Mouse (Mus musculus): ENCODE measurements around the gene Tpp1. TPM values are rescaled to one million over a fixed set of nuclear protein-coding genes. Genes with fewer than 3 reads are reported as not detected.
"Not testable (repeated sequence)": the region's sequence is repeated elsewhere in the genome, so short reads cannot be mapped to it uniquely, and the experiment has no call there.

The Tpp1 gene
- total RNA-seq, 2 experiments from 2014 or later = 16.0 to 24.7 TPM

- intact Hi-C loops (cut with DNase I) = no loop called here
- DNase-seq = no peak
Observed at GRCm38 (mm10) chr7:105762517-105763270, 10.7 kb upstream of the Tpp1 start.

- intact Hi-C loops (cut with DNase I) = no loop called here
- DNase-seq = no peak
Observed at GRCm38 (mm10) chr7:105761813-105762484, 9.9 kb upstream of the Tpp1 start.

- DNase-seq = no peak
Observed at GRCm38 (mm10) chr7:105753281-105753680, 1.2 kb upstream of the Tpp1 start.

GRCm38 (mm10) chr7:105752716-105753115, 681 bp upstream of the Tpp1 start:
- intact Hi-C loops (cut with DNase I) = no loop called here

More at GRCm38 (mm10) chr7:105753281-105753680, 1.2 kb upstream of the Tpp1 start:
- intact Hi-C loops (cut with DNase I) = no loop called here

GRCm38 (mm10) chr7:105747776-105748175, 4.3 kb downstream of the Tpp1 start:
- no peak for DNase-seq
- intact Hi-C loops (cut with DNase I) = no loop called here

More at GRCm38 (mm10) chr7:105752716-105753115, 681 bp upstream of the Tpp1 start:
- no peak for DNase-seq

- peak; percentile 89 for DNase-seq
- intact Hi-C loops (cut with DNase I) = no loop called here
Observed at GRCm38 (mm10) chr7:105743926-105744590, 8.0 kb downstream of the Tpp1 start, which contains the start of gene Taf10. TSS of gene Taf10 (minus strand) at chr7:105744361.

GRCm38 (mm10) chr7:105743246-105743925, 8.6 kb downstream of the Tpp1 start:
- DNase-seq; intact Hi-C loops (cut with DNase I): not testable (repeated sequence)

GRCm38 (mm10) chr7:105742539-105743215, 9.4 kb downstream of the Tpp1 start:
- DNase-seq; intact Hi-C loops (cut with DNase I): not testable (repeated sequence)

GRCm38 (mm10) chr7:105741978-105742377, 10.1 kb downstream of the Tpp1 start:
- intact Hi-C loops (cut with DNase I) = no loop called here
- no peak for DNase-seq

- intact Hi-C loops (cut with DNase I) = no loop called here
- no peak for DNase-seq
Observed at GRCm38 (mm10) chr7:105740851-105741250, 11.2 kb downstream of the Tpp1 start.

GRCm38 (mm10) chr7:105740089-105740795, 11.8 kb downstream of the Tpp1 start:
- no peak for DNase-seq
- intact Hi-C loops (cut with DNase I) = no loop called here

GRCm38 (mm10) chr7:105738948-105739347, 13.1 kb downstream of the Tpp1 start:
- intact Hi-C loops (cut with DNase I) = loop anchor here (10.0 kb wide), 1 partner anchor 184 kb away; the partner anchor contains the start of gene Smpd1
- no peak for DNase-seq

- intact Hi-C loops (cut with DNase I) = loop anchor here (10.0 kb wide), 1 partner anchor 183 kb away; the partner anchor contains the start of gene Smpd1
- DNase-seq = no peak
Observed at GRCm38 (mm10) chr7:105738286-105738685, 13.7 kb downstream of the Tpp1 start.

- DNase-seq = no peak
- intact Hi-C loops (cut with DNase I) = loop anchor here (10.0 kb wide), 1 partner anchor 183 kb away; the partner anchor contains the start of gene Smpd1
Observed at GRCm38 (mm10) chr7:105737648-105738047, 14.4 kb downstream of the Tpp1 start.

- intact Hi-C loops (cut with DNase I) = loop anchor here (10.0 kb wide), 1 partner anchor 182 kb away; the partner anchor contains the start of gene Smpd1
- no peak for DNase-seq
Observed at GRCm38 (mm10) chr7:105736911-105737521, 15.0 kb downstream of the Tpp1 start, which contains the start of gene Rrp8. TSS of gene Rrp8 (minus strand) at chr7:105737385.

GRCm38 (mm10) chr7:105736264-105736901, 15.7 kb downstream of the Tpp1 start, which contains the start of gene Ilk:
TSS of gene Ilk (plus strand) at chr7:105736592.
- peak; percentile 89 for DNase-seq
- intact Hi-C loops (cut with DNase I) = loop anchor here (10.0 kb wide), 1 partner anchor 182 kb away; the partner anchor contains the start of gene Smpd1

GRCm38 (mm10) chr7:105735464-105735863, 16.6 kb downstream of the Tpp1 start:
- intact Hi-C loops (cut with DNase I) = loop anchor here (10.0 kb wide), 1 partner anchor 181 kb away; the partner anchor contains the start of gene Smpd1
- DNase-seq = not testable (repeated sequence)

- intact Hi-C loops (cut with DNase I) = loop anchor here (10.0 kb wide), 1 partner anchor 180 kb away; the partner anchor contains the start of gene Smpd1
Observed at GRCm38 (mm10) chr7:105734826-105735225, 17.2 kb downstream of the Tpp1 start.

More at GRCm38 (mm10) chr7:105734826-105735225, 17.2 kb downstream of the Tpp1 start:
- DNase-seq = no peak
